Mouse (Mus musculus): ENCODE measurements around the gene Cirbp.

- no peak for TF ChIP-seq USF1 (IDR thresholded peaks at IDR 0.05; ENCODE audit: low read depth)
- no peak for TF ChIP-seq CTCF (IDR thresholded peaks at IDR 0.05; ENCODE audit: control insufficient read depth, insufficient read depth, insufficient read length)
- no peak for TF ChIP-seq MYOD1 (IDR thresholded peaks at IDR 0.05; ENCODE audit: control insufficient read depth, insufficient read length, low read depth)
- TF ChIP-seq CEBPB (IDR thresholded peaks at IDR 0.05; ENCODE audit: low read depth) = no peak
Measured at GRCm38 (mm10) chr10:80142530-80142925, 23.3 kb upstream of the Cirbp start.
